Mouse (Mus musculus) kidney, adult 8-10 months (tissue): ENCODE data around the gene Synj2.
A peak's percentile ranks its signal among the peaks of the same experiment; 100 is the strongest.

ENCODE experiments used
- DNase-seq, 2 experiments: peaks; one replicate each; pipeline ENCODE4 v3.0.0; 2022

Synj2 gene

GRCm38 (mm10) chr17:6066021-6066420 is 124.9 kb downstream of the Synj2 start:
- no peak for DNase-seq

GRCm38 (mm10) chr17:6067613-6068012 is 126.5 kb downstream of the Synj2 start:
- DNase-seq, result no peak

- no peak for DNase-seq
Observed at GRCm38 (mm10) chr17:6069866-6070265, 128.8 kb downstream of the Synj2 start.

GRCm38 (mm10) chr17:6073405-6073804 is 132.3 kb downstream of the Synj2 start:
- no peak for DNase-seq

GRCm38 (mm10) chr17:6079287-6080122 is 138.4 kb downstream of the Synj2 start, which contains the start of the genes Serac1 and Gtf2h5:
Gene Serac1 (minus strand): TSS chr17:6079741.
Gene Gtf2h5 (plus strand): TSS chr17:6079786.
- DNase-seq, result peak; percentile 97 to 98

- no peak for DNase-seq
Observed at GRCm38 (mm10) chr17:6083323-6083890, 142.3 kb downstream of the Synj2 start.

- no peak for DNase-seq
Observed at GRCm38 (mm10) chr17:6091604-6092003, 150.5 kb downstream of the Synj2 start.
